13 mouse cellular contexts compared by ENCODE assay signal in genomic region chr19:25200081-25200860, GRCm38 (mm10). TPM values are rescaled to one million over a fixed set of nuclear protein-coding genes. Genes with fewer than 3 reads are reported as not detected.
DNase-seq lines count a peak whose midpoint lies in the region; ATAC-seq and TF ChIP-seq lines count a peak whose summit lies in the region.
"Had no signal": no experiment of that assay in that cellular context is flagged by ENCODE, and none has a peak within 500 bp of the region (broad histone marks: within the 10 kb centered on the region; RNA-seq: fewer than 3 reads in every experiment).

No protein-coding gene starts in this region.

- H3K4me2 ChIP-seq in lung, embryonic 15.5 days: no peak overlapping the region
- no peak overlapping the region for H3K4me2 ChIP-seq in limb, embryonic 13.5 days (replicated peaks)

- DNase-seq in heart, embryonic 10.5 days (ENCODE audit: low spot score): no peak
- no peak for DNase-seq in heart, postnatal 10 days
- DNase-seq in lung, postnatal 25 days (ENCODE audit: low spot score): no peak
- peak; percentile 83 for DNase-seq in kidney, adult 2 months
- no peak for DNase-seq in thymus, adult 18-20 months
- DNase-seq in ovary, postnatal 10 days (ENCODE audit: low spot score): no peak
- DNase-seq: cerebellum, postnatal 25 days; layer of hippocampus, adult 9-11 months had no signal

- no peaks in the 10 kb centered on the region for H3K36me3 ChIP-seq in heart, embryonic 10.5 days
- no peaks in the 10 kb centered on the region for H3K36me3 ChIP-seq in lung, embryonic 15.5 days
- no peaks in the 10 kb centered on the region for H3K36me3 ChIP-seq in kidney, adult 2 months (ENCODE audit: control insufficient read depth, insufficient read depth, low read length)
- H3K36me3 ChIP-seq in limb, embryonic 13.5 days: no peaks in the 10 kb centered on the region

- no peaks in the 10 kb centered on the region for H3K9me3 ChIP-seq in heart, embryonic 10.5 days
- no peaks in the 10 kb centered on the region for H3K9me3 ChIP-seq in lung, embryonic 15.5 days
- H3K9me3 ChIP-seq in limb, embryonic 13.5 days: no peaks in the 10 kb centered on the region

- peaks cover 26% of the 10 kb centered on the region for H3K4me1 ChIP-seq in heart, embryonic 10.5 days
- peaks cover 6% of the 10 kb centered on the region for H3K4me1 ChIP-seq in lung, embryonic 15.5 days
- H3K4me1 ChIP-seq in kidney, adult 2 months (ENCODE audit: control insufficient read depth, insufficient read depth, low read length): 0 out of 2 replicates have a peak, but pooled peaks cover 4% of the 10 kb centered on the region
- H3K4me1 ChIP-seq in limb, embryonic 13.5 days: peaks cover 20% of the 10 kb centered on the region

- H3K9ac ChIP-seq in lung, embryonic 15.5 days: no peak overlapping the region
- H3K9ac ChIP-seq in limb, embryonic 13.5 days: no peak overlapping the region

- no peak overlapping the region for H3K4me3 ChIP-seq in heart, embryonic 10.5 days
- no peak overlapping the region for H3K4me3 ChIP-seq in lung, embryonic 15.5 days
- H3K4me3 ChIP-seq in kidney, adult 2 months (ENCODE audit: insufficient read depth, low read depth, low read length): no peak overlapping the region
- H3K4me3 ChIP-seq in limb, embryonic 13.5 days: no peak overlapping the region

- WGBS in heart, embryonic 10.5 days: 53% methylated on average over 13 of the region's 13 CpGs
- WGBS in lung, embryonic 15.5 days: 65% methylated on average over 13 of the region's 13 CpGs
- WGBS in kidney, adult 2 months: 70% methylated on average over 13 of the region's 13 CpGs
- 77% methylated on average over 13 of the region's 13 CpGs for WGBS in limb, embryonic 13.5 days

- H3K27ac ChIP-seq in heart, embryonic 10.5 days: peak overlapping the region; percentile 45
- no peak overlapping the region for H3K27ac ChIP-seq in lung, embryonic 15.5 days
- no peak overlapping the region for H3K27ac ChIP-seq in kidney, adult 2 months (ENCODE audit: insufficient read depth, low read depth, low read length)
- H3K27ac ChIP-seq in limb, embryonic 13.5 days: no peak overlapping the region

- intact Hi-C loops in heart, postnatal 10 days (cut with DNase I): no loop called here

- no peaks in the 10 kb centered on the region for H3K27me3 ChIP-seq in heart, embryonic 10.5 days (ENCODE audit: insufficient read depth, poor library complexity, severe bottlenecking)
- H3K27me3 ChIP-seq in lung, embryonic 15.5 days: no peaks in the 10 kb centered on the region
- no peaks in the 10 kb centered on the region for H3K27me3 ChIP-seq in kidney, adult 2 months (replicated peaks; ENCODE audit: control insufficient read depth, insufficient read depth, low read length)
- no peaks in the 10 kb centered on the region for H3K27me3 ChIP-seq in limb, embryonic 13.5 days

- ATAC-seq in lung, embryonic 15.5 days (ENCODE audit: borderline replicate concordance, extremely low read depth, low FRiP score, low TSS enrichment): 0 out of 2 replicates have a peak, but pooled peaks have one; percentile 49
- ATAC-seq in limb, embryonic 13.5 days (ENCODE audit: low FRiP score, low read depth): peak; percentile 30; the same call in 1 of the 2 replicates
- ATAC-seq: forebrain, embryonic 16.5 days; lung, postnatal 0 days had no signal

- no peak for TF ChIP-seq POLR2A in kidney, adult 2 months (IDR thresholded peaks at IDR 0.05; ENCODE audit: low read depth, low read length)

- no peak for TF ChIP-seq CTCF in kidney, adult 2 months (conservative IDR thresholded peaks at IDR 0.05; ENCODE audit: insufficient read depth, insufficient read length, low read depth, low read length)

RNA-seq across cellular contexts. Expression of gene Kank1, which starts 36.5 kb away (rescaled TPM):
- polyA plus RNA-seq in heart, embryonic 10.5 days (2016; fragmentation: Nextera tagmentation; extraction: Ambion mirVana): 49.2 and 69.8 TPM in 2 replicates
- total RNA-seq in heart, postnatal 10 days (2021): 10 to 100 TPM; 40.1 to 51.6 TPM
- 16.8 and 18.6 TPM in 2 replicates for polyA plus RNA-seq in lung, embryonic 15.5 days (2015; fragmentation: Nextera tagmentation; extraction: Ambion mirVana)
- 56.0 and 68.7 TPM in 2 replicates for polyA plus RNA-seq in kidney, adult 2 months (2012; rRNA removed)
- 51.6 and 59.1 TPM in 2 replicates for polyA plus RNA-seq in limb, embryonic 13.5 days (2015; fragmentation: Nextera tagmentation; extraction: Ambion mirVana)
- total RNA-seq: monocyte, adult 5-6 weeks had no signal
